Mouse (Mus musculus): Measurements from ENCODE around the gene Mrps21. TPM values are rescaled to one million over a fixed set of nuclear protein-coding genes. Genes with fewer than 3 reads are reported as not detected.

The Mrps21 gene
- polyA plus RNA-seq (2015; fragmentation: Illumina TruSeq; extraction: RNeasy Lipid Tissue Mini Kit (QIAGEN cat#74804); ENCODE audit: insufficient read depth, low read depth, low replicate concordance) = 66.6 TPM

GRCm38 (mm10) chr3:95871392-95871867, at the start of gene Mrps21:
Gene Mrps21, minus strand, starts transcription at chr3:95871519.

GRCm38 (mm10) chr3:95904568-95904967, 33.2 kb upstream of the Mrps21 start, which contains the start of gene Car14:
Gene Car14, minus strand, starts transcription at chr3:95904691.

GRCm38 (mm10) chr3:95893606-95894316, 22.4 kb upstream of the Mrps21 start, which contains the start of gene Aph1a:
Gene Aph1a, plus strand, starts transcription at chr3:95893969.

GRCm38 (mm10) chr3:95891211-95892065, 20.1 kb upstream of the Mrps21 start, which contains the start of gene BC028528:
Gene BC028528, minus strand, starts transcription at chr3:95892005.

DNA sequence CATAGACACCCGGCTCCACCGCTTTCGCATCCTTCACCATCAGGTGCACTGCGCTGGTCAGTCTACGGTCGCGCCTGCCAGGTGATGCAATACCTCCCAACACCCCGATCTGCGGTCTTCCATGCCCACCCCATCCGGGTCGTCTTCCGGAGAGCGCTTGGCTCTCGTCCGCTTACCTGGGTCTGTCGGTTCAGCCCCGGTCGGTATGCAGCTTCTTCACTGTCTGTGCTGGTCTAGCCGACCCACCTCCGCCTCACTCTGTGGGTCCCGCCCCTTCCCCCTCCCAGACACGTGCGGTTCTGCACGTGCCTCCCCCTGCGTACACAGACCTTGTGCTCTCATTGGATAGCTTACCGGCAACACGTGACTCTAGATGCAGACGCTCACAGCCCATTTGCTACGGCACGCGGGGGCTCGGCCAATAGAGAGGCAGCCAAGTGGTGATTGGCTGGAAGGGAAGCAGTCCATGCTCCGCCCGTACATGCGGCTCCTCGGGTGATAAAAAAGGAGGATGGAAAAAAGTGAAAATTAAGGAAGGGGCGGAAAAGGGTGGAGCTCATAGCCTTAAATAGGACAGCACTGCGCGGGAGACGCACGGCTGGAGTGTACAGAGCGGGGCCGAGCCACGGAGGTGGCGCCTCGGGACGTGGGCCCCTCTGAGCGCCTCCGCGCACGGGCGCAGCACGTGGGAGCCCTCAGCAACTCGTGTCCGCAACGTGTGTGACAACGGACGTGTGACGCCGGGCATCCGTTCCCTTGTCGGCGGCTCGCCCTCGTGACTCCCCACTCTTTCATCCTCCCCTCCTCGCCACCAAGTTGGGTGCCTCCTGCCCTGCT, 10.9 kb upstream of the Mrps21 start, which contains the start of gene Ciart:
Ciart (minus strand) TSS at position 273 of the 837 bp plus-strand sequence.

GRCm38 (mm10) chr3:95855502-95856089, 15.7 kb downstream of the Mrps21 start, which contains the start of gene Prpf3:
Gene Prpf3, minus strand, starts transcription at chr3:95855885.

GRCm38 (mm10) chr3:95818571-95819288, 52.6 kb downstream of the Mrps21 start, which contains the start of gene Rprd2:
Gene Rprd2, minus strand, starts transcription at chr3:95818863.

Other genes starting within 250 kb of the Mrps21 start
- gene Ensa, start 246.5 kb downstream of the Mrps21 start, polyA plus RNA-seq (2015; fragmentation: Illumina TruSeq; extraction: RNeasy Lipid Tissue Mini Kit (QIAGEN cat#74804); ENCODE audit: insufficient read depth, low read depth, low replicate concordance) = 17.8 TPM
- gene Mcl1, start 212.7 kb downstream of the Mrps21 start, polyA plus RNA-seq (2015; fragmentation: Illumina TruSeq; extraction: RNeasy Lipid Tissue Mini Kit (QIAGEN cat#74804); ENCODE audit: insufficient read depth, low read depth, low replicate concordance) = 35.6 TPM
- gene Adamtsl4, start 183.6 kb downstream of the Mrps21 start, polyA plus RNA-seq (2015; fragmentation: Illumina TruSeq; extraction: RNeasy Lipid Tissue Mini Kit (QIAGEN cat#74804); ENCODE audit: insufficient read depth, low read depth, low replicate concordance) = 10.2 TPM
- 40.8 TPM for gene Ecm1, start 131.9 kb downstream of the Mrps21 start, polyA plus RNA-seq (2015; fragmentation: Illumina TruSeq; extraction: RNeasy Lipid Tissue Mini Kit (QIAGEN cat#74804); ENCODE audit: insufficient read depth, low read depth, low replicate concordance)
- gene Tars2, start 111.3 kb downstream of the Mrps21 start, polyA plus RNA-seq (2015; fragmentation: Illumina TruSeq; extraction: RNeasy Lipid Tissue Mini Kit (QIAGEN cat#74804); ENCODE audit: insufficient read depth, low read depth, low replicate concordance) = 11.3 TPM
- gene Rprd2, start 52.7 kb downstream of the Mrps21 start, polyA plus RNA-seq (2015; fragmentation: Illumina TruSeq; extraction: RNeasy Lipid Tissue Mini Kit (QIAGEN cat#74804); ENCODE audit: insufficient read depth, low read depth, low replicate concordance) = 4.9 TPM
- 12.8 TPM for gene Prpf3, start 15.6 kb downstream of the Mrps21 start, polyA plus RNA-seq (2015; fragmentation: Illumina TruSeq; extraction: RNeasy Lipid Tissue Mini Kit (QIAGEN cat#74804); ENCODE audit: insufficient read depth, low read depth, low replicate concordance)
- 5.0 TPM for gene Ciart, start 10.7 kb upstream of the Mrps21 start, polyA plus RNA-seq (2015; fragmentation: Illumina TruSeq; extraction: RNeasy Lipid Tissue Mini Kit (QIAGEN cat#74804); ENCODE audit: insufficient read depth, low read depth, low replicate concordance)
- 13.4 TPM for gene BC028528, start 20.5 kb upstream of the Mrps21 start, polyA plus RNA-seq (2015; fragmentation: Illumina TruSeq; extraction: RNeasy Lipid Tissue Mini Kit (QIAGEN cat#74804); ENCODE audit: insufficient read depth, low read depth, low replicate concordance)
- 20.3 TPM for gene Aph1a, start 22.4 kb upstream of the Mrps21 start, polyA plus RNA-seq (2015; fragmentation: Illumina TruSeq; extraction: RNeasy Lipid Tissue Mini Kit (QIAGEN cat#74804); ENCODE audit: insufficient read depth, low read depth, low replicate concordance)
- not detected for gene Car14, start 33.2 kb upstream of the Mrps21 start, polyA plus RNA-seq (2015; fragmentation: Illumina TruSeq; extraction: RNeasy Lipid Tissue Mini Kit (QIAGEN cat#74804); ENCODE audit: insufficient read depth, low read depth, low replicate concordance)
- 8.0 TPM for gene Anp32e, start 57.7 kb upstream of the Mrps21 start, polyA plus RNA-seq (2015; fragmentation: Illumina TruSeq; extraction: RNeasy Lipid Tissue Mini Kit (QIAGEN cat#74804); ENCODE audit: insufficient read depth, low read depth, low replicate concordance)
- 14.3 TPM for gene Plekho1, start 124.5 kb upstream of the Mrps21 start, polyA plus RNA-seq (2015; fragmentation: Illumina TruSeq; extraction: RNeasy Lipid Tissue Mini Kit (QIAGEN cat#74804); ENCODE audit: insufficient read depth, low read depth, low replicate concordance)
- gene Vps45, start 186.9 kb upstream of the Mrps21 start, polyA plus RNA-seq (2015; fragmentation: Illumina TruSeq; extraction: RNeasy Lipid Tissue Mini Kit (QIAGEN cat#74804); ENCODE audit: insufficient read depth, low read depth, low replicate concordance) = 7.2 TPM
- gene Otud7b, start 233.0 kb upstream of the Mrps21 start, polyA plus RNA-seq (2015; fragmentation: Illumina TruSeq; extraction: RNeasy Lipid Tissue Mini Kit (QIAGEN cat#74804); ENCODE audit: insufficient read depth, low read depth, low replicate concordance) = 4.3 TPM